Mouse (Mus musculus) megakaryocyte, embryonic 14.5 days (primary cell): ENCODE measurements at regions not wholly inside any gene's neighbourhood (a gene's known extent, or its start where the extent isn't known, plus 50 kb on each side); places are given as distances from the start of the nearest gene placed in this dataset.
A peak's percentile ranks its signal among the peaks of the same experiment; 100 is the strongest.

Experiments used
- H3K27me3 ChIP-seq: replicated peaks from 2 replicates; pipeline ENCODE3; 2012; ENCODE audit warnings: inconsistent platforms
- H3K36me3 ChIP-seq: replicated peaks from 2 replicates; pipeline ENCODE3; 2012; ENCODE audit warnings: low read length, inconsistent platforms, mixed read lengths
- H3K4me1 ChIP-seq: 2 replicates; pipeline ENCODE4 v1.6.1; 2012; ENCODE audit warnings: inconsistent platforms
- H3K4me3 ChIP-seq: replicated peaks from 2 replicates; pipeline ENCODE3; 2012; ENCODE audit warnings: moderate library complexity, mild to moderate bottlenecking, inconsistent platforms
- H3K9me3 ChIP-seq: 2 replicates; pipeline ENCODE4 v1.6.1; 2012; ENCODE audit warnings: inconsistent platforms
- FLI1 ChIP-seq: IDR thresholded peaks from 2 replicates; pipeline ENCODE4 v1.6.1; 2012; ENCODE audit warnings: low read length, inconsistent platforms, mixed read lengths
- GATA1 ChIP-seq: IDR thresholded peaks from 3 replicates; pipeline ENCODE4 v1.6.1; 2012; ENCODE audit warnings: mixed read lengths, low read length, inconsistent platforms, borderline replicate concordance

- Histone ChIP-seq H3K27me3 (no peaks in the 10 kb centered on the region), H3K36me3 (no peaks in the 10 kb centered on the region), H3K4me3 (no peak overlapping the region), H3K9me3 (no peaks in the 10 kb centered on the region), H3K4me1 (peaks cover 3% of the 10 kb centered on the region; the same call in 1 of the 2 replicates)
- no peak for TF ChIP-seq FLI1
- TF ChIP-seq GATA1, result no peak
Observed at GRCm38 (mm10) chr12:15707570-15708095, 109.1 kb downstream of the Trib2 start.

GRCm38 (mm10) chr12:15704412-15704811, 112.3 kb downstream of the Trib2 start:
- 0 out of 2 replicates have a peak, but pooled peaks cover 2% of the 10 kb centered on the region for H3K9me3 ChIP-seq
- H3K4me3 ChIP-seq, result peak overlapping the region; percentile 33
- no peaks in the 10 kb centered on the region for H3K27me3 ChIP-seq
- TF ChIP-seq GATA1, result no peak
- TF ChIP-seq FLI1, result no peak
- H3K36me3 ChIP-seq, result no peaks in the 10 kb centered on the region
- H3K4me1 ChIP-seq, result peaks cover 3% of the 10 kb centered on the region; the same call in 1 of the 2 replicates

- Histone ChIP-seq H3K4me3 (no peak overlapping the region), H3K9me3 (0 out of 2 replicates have a peak, but pooled peaks cover 2% of the 10 kb centered on the region), H3K27me3 (no peaks in the 10 kb centered on the region), H3K36me3 (no peaks in the 10 kb centered on the region), H3K4me1 (peaks cover 3% of the 10 kb centered on the region; the same call in 1 of the 2 replicates)
- TF ChIP-seq FLI1, result no peak
- TF ChIP-seq GATA1, result no peak
Observed at GRCm38 (mm10) chr12:15702137-15702536, 114.6 kb downstream of the Trib2 start.

- no peaks in the 10 kb centered on the region for H3K4me1 ChIP-seq
- no peaks in the 10 kb centered on the region for H3K36me3 ChIP-seq
- no peak overlapping the region for H3K4me3 ChIP-seq
- TF ChIP-seq FLI1 (no peak), GATA1 (no peak)
- H3K27me3 ChIP-seq, result no peaks in the 10 kb centered on the region
- H3K9me3 ChIP-seq, result 0 out of 2 replicates have a peak, but pooled peaks cover 2% of the 10 kb centered on the region
Observed at GRCm38 (mm10) chr12:15698829-15699228, 117.9 kb downstream of the Trib2 start.

- no peak for TF ChIP-seq FLI1
- no peak for TF ChIP-seq GATA1
- H3K4me3 ChIP-seq, result no peak overlapping the region
- H3K9me3 ChIP-seq, result 0 out of 2 replicates have a peak, but pooled peaks cover 2% of the 10 kb centered on the region
- no peaks in the 10 kb centered on the region for H3K27me3 ChIP-seq
- no peaks in the 10 kb centered on the region for H3K36me3 ChIP-seq
- no peaks in the 10 kb centered on the region for H3K4me1 ChIP-seq
Observed at GRCm38 (mm10) chr12:15698042-15698771, 118.5 kb downstream of the Trib2 start.

- Histone ChIP-seq H3K36me3 (no peaks in the 10 kb centered on the region), H3K9me3 (no peaks in the 10 kb centered on the region), H3K27me3 (no peaks in the 10 kb centered on the region), H3K4me3 (no peak overlapping the region), H3K4me1 (no peaks in the 10 kb centered on the region)
- TF ChIP-seq FLI1 (no peak), GATA1 (no peak)
Observed at GRCm38 (mm10) chr12:15688342-15688741, 128.4 kb downstream of the Trib2 start.

- no peak for TF ChIP-seq FLI1
- no peak for TF ChIP-seq GATA1
- Histone ChIP-seq H3K36me3 (no peaks in the 10 kb centered on the region), H3K27me3 (no peaks in the 10 kb centered on the region), H3K9me3 (no peaks in the 10 kb centered on the region), H3K4me1 (no peaks in the 10 kb centered on the region), H3K4me3 (no peak overlapping the region)
Observed at GRCm38 (mm10) chr12:15684311-15684710, 132.4 kb downstream of the Trib2 start.

GRCm38 (mm10) chr12:15681678-15682355, 134.9 kb downstream of the Trib2 start:
- Histone ChIP-seq H3K36me3 (no peaks in the 10 kb centered on the region), H3K4me1 (no peaks in the 10 kb centered on the region), H3K27me3 (no peaks in the 10 kb centered on the region), H3K4me3 (no peak overlapping the region), H3K9me3 (no peaks in the 10 kb centered on the region)
- TF ChIP-seq FLI1 (no peak), GATA1 (no peak)

- TF ChIP-seq FLI1 (no peak), GATA1 (no peak)
- H3K9me3 ChIP-seq, result peaks cover 3% of the 10 kb centered on the region; the same call in 1 of the 2 replicates
- H3K4me3 ChIP-seq, result no peak overlapping the region
- H3K4me1 ChIP-seq, result no peaks in the 10 kb centered on the region
- no peaks in the 10 kb centered on the region for H3K27me3 ChIP-seq
- H3K36me3 ChIP-seq, result no peaks in the 10 kb centered on the region
Observed at GRCm38 (mm10) chr12:15676127-15676526, 140.6 kb downstream of the Trib2 start.

GRCm38 (mm10) chr12:15659755-15660154, 157.0 kb downstream of the Trib2 start:
- Histone ChIP-seq H3K4me1 (no peaks in the 10 kb centered on the region), H3K4me3 (no peak overlapping the region), H3K36me3 (no peaks in the 10 kb centered on the region), H3K27me3 (peaks cover 2% of the 10 kb centered on the region), H3K9me3 (no peaks in the 10 kb centered on the region)
- TF ChIP-seq FLI1 (no peak), GATA1 (no peak)
